Mouse (Mus musculus): Measurements from ENCODE around the gene Gnl1. TPM values are rescaled to one million over a fixed set of nuclear protein-coding genes. Genes with fewer than 3 reads are reported as not detected.

The Gnl1 gene
- polyA plus RNA-seq, 1 experiment from 2014 or later, result 30.6 TPM

DNA sequence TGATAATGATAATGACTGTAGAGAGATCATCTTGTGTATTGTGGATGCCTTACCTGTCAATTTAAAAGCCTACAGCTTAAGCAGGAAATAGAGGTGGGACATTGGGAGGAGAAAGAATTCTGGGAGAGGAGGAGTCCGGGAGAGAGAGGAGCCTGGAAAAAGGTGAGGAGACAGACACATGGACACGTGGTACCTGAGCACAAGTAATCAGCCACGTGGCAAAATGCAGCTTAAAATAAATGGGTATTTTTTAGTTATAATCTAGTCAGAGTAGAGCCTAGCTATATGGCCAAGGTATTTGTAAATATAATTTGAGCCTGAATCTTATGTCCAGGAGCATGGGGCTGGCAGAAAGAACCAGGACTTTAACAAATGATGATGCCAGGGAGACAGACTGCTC is 39.9 kb downstream of the Gnl1 start:
- H3K36me3 ChIP-seq (ENCODE audit: control insufficient read depth, insufficient read depth, low read length), result no peaks in the 10 kb centered on the region
- ATAC-seq (ENCODE audit: low FRiP score) (no peak), DNase-seq (ENCODE audit: low spot score, missing footprints) (no peak)
- no peak overlapping the region for H3K4me3 ChIP-seq (ENCODE audit: low read depth, low read length)
- no peak overlapping the region for H3K9ac ChIP-seq (ENCODE audit: low read length)
- no peaks in the 10 kb centered on the region for H3K27me3 ChIP-seq (ENCODE audit: control insufficient read depth, insufficient read depth, low read length)
- H3K4me1 ChIP-seq (ENCODE audit: control insufficient read depth, insufficient read depth, low read length), result no peaks in the 10 kb centered on the region
- H3K27ac ChIP-seq (ENCODE audit: low read depth, low read length), result no peak overlapping the region
- WGBS, result 71% methylated on average over 3 of the region's 3 CpGs
- H3K9me3 ChIP-seq (ENCODE audit: control insufficient read depth, low read length), result no peaks in the 10 kb centered on the region
- no peak overlapping the region for H3K4me2 ChIP-seq

DNA sequence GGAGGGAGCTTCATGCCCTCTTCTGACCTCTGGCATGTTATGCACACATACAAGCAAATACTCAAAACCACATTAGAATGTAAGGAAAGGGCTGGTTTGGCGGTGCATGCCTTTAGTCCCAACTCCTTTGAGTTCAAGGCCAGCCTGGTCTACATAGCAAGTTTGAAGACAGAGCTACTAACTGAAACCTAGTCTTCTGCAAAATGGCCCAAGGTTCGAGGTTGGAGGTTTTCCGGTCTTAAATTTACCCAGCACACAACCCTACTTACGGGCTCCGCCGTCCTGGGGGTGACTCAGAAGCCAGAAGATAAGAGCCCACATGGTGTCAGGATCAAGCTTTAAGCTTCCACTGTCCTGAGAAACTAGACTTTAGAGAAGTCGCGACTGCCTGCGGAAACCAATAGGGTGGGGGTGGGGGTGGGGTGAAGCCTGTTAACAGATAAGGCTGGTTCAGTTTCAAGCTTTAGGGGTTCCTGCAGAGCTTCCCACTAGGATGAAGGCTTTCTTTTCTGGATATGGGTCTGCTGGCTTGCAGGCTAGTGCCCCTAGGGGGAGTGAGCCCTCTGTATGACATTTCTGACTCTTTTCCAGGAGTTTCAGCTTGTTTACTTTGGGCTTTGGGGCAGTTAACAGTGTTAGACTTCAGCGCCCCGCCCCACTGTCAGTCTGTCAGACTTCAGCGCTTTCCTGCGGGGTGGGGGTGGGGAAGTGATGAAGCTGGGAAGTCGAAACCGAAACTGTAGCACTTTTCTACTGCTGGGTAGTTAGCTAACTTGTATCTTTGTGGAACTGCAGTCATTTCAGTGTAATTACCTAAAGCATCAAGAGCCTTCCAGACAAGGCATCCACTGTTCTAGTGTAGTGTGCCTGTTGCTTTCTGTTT is 40.8 kb downstream of the Gnl1 start, which contains the start of gene H2-T24:
TSS of gene H2-T24 (minus strand) at position 370 of the 883 bp plus-strand sequence.
- Histone ChIP-seq H3K36me3 (ENCODE audit: control insufficient read depth, insufficient read depth, low read length) (no peaks in the 10 kb centered on the region), H3K27me3 (ENCODE audit: control insufficient read depth, insufficient read depth, low read length) (no peaks in the 10 kb centered on the region), H3K9me3 (ENCODE audit: control insufficient read depth, low read length) (no peaks in the 10 kb centered on the region), H3K27ac (ENCODE audit: low read depth, low read length) (0 out of 2 replicates have a peak within 1 kb of the TSS, but pooled peaks have one; percentile 9), H3K4me3 (ENCODE audit: low read depth, low read length) (no peak within 1 kb of the TSS), H3K4me2 (no peak within 1 kb of the TSS), H3K4me1 (ENCODE audit: control insufficient read depth, insufficient read depth, low read length) (no peaks in the 10 kb centered on the region), H3K9ac (ENCODE audit: low read length) (no peak within 1 kb of the TSS)
- ATAC-seq (ENCODE audit: low FRiP score) (no peak), DNase-seq (ENCODE audit: low spot score, missing footprints) (peak; percentile 83)
- WGBS, result 39% methylated on average over 15 of the region's 15 CpGs

GRCm38 (mm10) chr17:36021309-36021708 is 41.7 kb downstream of the Gnl1 start:
- Histone ChIP-seq H3K4me2 (no peak overlapping the region), H3K9me3 (ENCODE audit: control insufficient read depth, low read length) (no peaks in the 10 kb centered on the region), H3K4me1 (ENCODE audit: control insufficient read depth, insufficient read depth, low read length) (no peaks in the 10 kb centered on the region), H3K27me3 (ENCODE audit: control insufficient read depth, insufficient read depth, low read length) (no peaks in the 10 kb centered on the region), H3K27ac (ENCODE audit: low read depth, low read length) (no peak overlapping the region), H3K9ac (ENCODE audit: low read length) (no peak overlapping the region), H3K4me3 (ENCODE audit: low read depth, low read length) (no peak overlapping the region), H3K36me3 (ENCODE audit: control insufficient read depth, insufficient read depth, low read length) (no peaks in the 10 kb centered on the region)
- DNase-seq (ENCODE audit: low spot score, missing footprints), result peak; percentile 31
- no peak for ATAC-seq (ENCODE audit: low FRiP score)
- 92% methylated on average over 1 of the region's 1 CpGs for WGBS

- ATAC-seq (ENCODE audit: low FRiP score), result no peak
- H3K4me1 ChIP-seq (ENCODE audit: control insufficient read depth, insufficient read depth, low read length), result no peaks in the 10 kb centered on the region
- H3K4me3 ChIP-seq (ENCODE audit: low read depth, low read length), result no peak overlapping the region
- H3K27ac ChIP-seq (ENCODE audit: low read depth, low read length), result no peak overlapping the region
- H3K4me2 ChIP-seq, result no peak overlapping the region
- DNase-seq (ENCODE audit: low spot score, missing footprints), result peak; percentile 45
- no peaks in the 10 kb centered on the region for H3K27me3 ChIP-seq (ENCODE audit: control insufficient read depth, insufficient read depth, low read length)
- no peaks in the 10 kb centered on the region for H3K9me3 ChIP-seq (ENCODE audit: control insufficient read depth, low read length)
- 91% methylated on average over 9 of the region's 9 CpGs for WGBS
- no peak overlapping the region for H3K9ac ChIP-seq (ENCODE audit: low read length)
- no peaks in the 10 kb centered on the region for H3K36me3 ChIP-seq (ENCODE audit: control insufficient read depth, insufficient read depth, low read length)
Measured at GRCm38 (mm10) chr17:36022098-36022497, 42.4 kb downstream of the Gnl1 start.

- Histone ChIP-seq H3K27me3 (ENCODE audit: control insufficient read depth, insufficient read depth, low read length) (no peaks in the 10 kb centered on the region), H3K4me3 (ENCODE audit: low read depth, low read length) (no peak overlapping the region), H3K4me1 (ENCODE audit: control insufficient read depth, insufficient read depth, low read length) (no peaks in the 10 kb centered on the region), H3K36me3 (ENCODE audit: control insufficient read depth, insufficient read depth, low read length) (no peaks in the 10 kb centered on the region), H3K4me2 (no peak overlapping the region), H3K9ac (ENCODE audit: low read length) (no peak overlapping the region), H3K9me3 (ENCODE audit: control insufficient read depth, low read length) (no peaks in the 10 kb centered on the region), H3K27ac (ENCODE audit: low read depth, low read length) (no peak overlapping the region)
- ATAC-seq (ENCODE audit: low FRiP score) (no peak), DNase-seq (ENCODE audit: low spot score, missing footprints) (peak; percentile 47)
- WGBS, result 88% methylated on average over 6 of the region's 6 CpGs
Measured at GRCm38 (mm10) chr17:36022922-36023321, 43.3 kb downstream of the Gnl1 start.

- H3K27me3 ChIP-seq (ENCODE audit: control insufficient read depth, insufficient read depth, low read length), result no peaks in the 10 kb centered on the region
- 76% methylated on average over 9 of the region's 9 CpGs for WGBS
- no peaks in the 10 kb centered on the region for H3K4me1 ChIP-seq (ENCODE audit: control insufficient read depth, insufficient read depth, low read length)
- no peak overlapping the region for H3K9ac ChIP-seq (ENCODE audit: low read length)
- no peaks in the 10 kb centered on the region for H3K9me3 ChIP-seq (ENCODE audit: control insufficient read depth, low read length)
- H3K4me3 ChIP-seq (ENCODE audit: low read depth, low read length), result no peak overlapping the region
- ATAC-seq (ENCODE audit: low FRiP score) (no peak), DNase-seq (ENCODE audit: low spot score, missing footprints) (peak; percentile 61)
- H3K4me2 ChIP-seq, result no peak overlapping the region
- H3K36me3 ChIP-seq (ENCODE audit: control insufficient read depth, insufficient read depth, low read length), result no peaks in the 10 kb centered on the region
- no peak overlapping the region for H3K27ac ChIP-seq (ENCODE audit: low read depth, low read length)
Measured at GRCm38 (mm10) chr17:36023710-36024654, 44.3 kb downstream of the Gnl1 start.

GRCm38 (mm10) chr17:36025197-36025596 is 45.5 kb downstream of the Gnl1 start:
- Histone ChIP-seq H3K4me1 (ENCODE audit: control insufficient read depth, insufficient read depth, low read length) (no peaks in the 10 kb centered on the region), H3K9me3 (ENCODE audit: control insufficient read depth, low read length) (no peaks in the 10 kb centered on the region), H3K27me3 (ENCODE audit: control insufficient read depth, insufficient read depth, low read length) (no peaks in the 10 kb centered on the region), H3K9ac (ENCODE audit: low read length) (no peak overlapping the region), H3K4me3 (ENCODE audit: low read depth, low read length) (no peak overlapping the region), H3K36me3 (ENCODE audit: control insufficient read depth, insufficient read depth, low read length) (no peaks in the 10 kb centered on the region), H3K4me2 (no peak overlapping the region), H3K27ac (ENCODE audit: low read depth, low read length) (no peak overlapping the region)
- 69% methylated on average over 5 of the region's 5 CpGs for WGBS
- no peak for ATAC-seq (ENCODE audit: low FRiP score)
- no peak for DNase-seq (ENCODE audit: low spot score, missing footprints)

DNA sequence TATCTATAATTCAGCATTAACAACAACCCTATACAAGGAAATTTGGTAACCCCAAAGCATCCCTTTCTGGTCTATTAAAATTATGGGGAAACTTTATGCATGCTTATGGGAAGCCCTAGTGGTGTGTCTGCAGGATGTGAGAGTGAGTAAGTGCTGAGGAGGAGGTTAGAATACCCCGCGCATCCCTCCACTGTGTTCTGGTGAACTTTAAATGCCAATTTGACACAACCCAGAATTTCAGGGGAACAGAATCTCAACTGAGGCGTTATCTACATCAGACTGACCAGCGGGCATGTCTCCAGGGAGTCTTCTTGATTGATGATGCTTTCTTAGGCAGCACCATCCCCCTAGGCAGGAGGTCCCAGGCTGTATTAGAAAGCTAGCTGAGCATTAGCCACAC is 46.2 kb downstream of the Gnl1 start:
- H3K27ac ChIP-seq (ENCODE audit: low read depth, low read length), result no peak overlapping the region
- no peaks in the 10 kb centered on the region for H3K4me1 ChIP-seq (ENCODE audit: control insufficient read depth, insufficient read depth, low read length)
- no peaks in the 10 kb centered on the region for H3K27me3 ChIP-seq (ENCODE audit: control insufficient read depth, insufficient read depth, low read length)
- no peaks in the 10 kb centered on the region for H3K9me3 ChIP-seq (ENCODE audit: control insufficient read depth, low read length)
- H3K9ac ChIP-seq (ENCODE audit: low read length), result no peak overlapping the region
- DNase-seq (ENCODE audit: low spot score, missing footprints) (peak; percentile 31), ATAC-seq (ENCODE audit: low FRiP score) (no peak)
- 84% methylated on average over 4 of the region's 4 CpGs for WGBS
- H3K4me3 ChIP-seq (ENCODE audit: low read depth, low read length), result no peak overlapping the region
- no peak overlapping the region for H3K4me2 ChIP-seq
- no peaks in the 10 kb centered on the region for H3K36me3 ChIP-seq (ENCODE audit: control insufficient read depth, insufficient read depth, low read length)

- H3K9ac ChIP-seq (ENCODE audit: low read length), result no peak overlapping the region
- DNase-seq (ENCODE audit: low spot score, missing footprints) (peak; percentile 61), ATAC-seq (ENCODE audit: low FRiP score) (no peak)
- no peaks in the 10 kb centered on the region for H3K4me1 ChIP-seq (ENCODE audit: control insufficient read depth, insufficient read depth, low read length)
- H3K27me3 ChIP-seq (ENCODE audit: control insufficient read depth, insufficient read depth, low read length), result no peaks in the 10 kb centered on the region
- no peak overlapping the region for H3K4me3 ChIP-seq (ENCODE audit: low read depth, low read length)
- H3K27ac ChIP-seq (ENCODE audit: low read depth, low read length), result no peak overlapping the region
- no peaks in the 10 kb centered on the region for H3K9me3 ChIP-seq (ENCODE audit: control insufficient read depth, low read length)
- no peaks in the 10 kb centered on the region for H3K36me3 ChIP-seq (ENCODE audit: control insufficient read depth, insufficient read depth, low read length)
- no peak overlapping the region for H3K4me2 ChIP-seq
- 94% methylated on average over 4 of the region's 4 CpGs for WGBS
Measured at GRCm38 (mm10) chr17:36027663-36028062, 48.0 kb downstream of the Gnl1 start.

Data from midbrain, embryonic 11.5 days (tissue).